Comparison of ENCODE assay signal across 10 mouse cellular contexts in the genomic region with DNA sequence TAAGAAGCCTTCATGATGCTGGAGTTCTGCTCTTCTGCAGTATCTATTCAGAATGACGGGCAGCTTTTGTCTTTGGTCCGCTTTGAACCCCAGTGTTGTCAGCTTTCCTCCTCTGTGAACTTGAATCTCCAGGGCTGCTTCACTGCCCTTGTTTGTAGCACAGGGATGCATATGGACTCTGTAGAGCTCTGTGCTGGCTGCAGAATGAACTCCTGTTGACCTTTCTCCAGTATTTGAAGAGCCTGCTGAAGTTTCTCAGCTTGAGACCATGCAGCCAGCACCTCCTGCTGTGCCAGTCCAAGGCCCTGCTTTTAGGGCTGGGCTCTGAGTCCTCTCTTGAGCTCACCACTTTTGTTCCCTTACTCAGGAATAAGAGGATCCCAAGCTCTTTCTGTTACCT. TPM values are rescaled to one million over a fixed set of nuclear protein-coding genes. Genes with fewer than 3 reads are reported as not detected.
DNase-seq lines count a peak whose midpoint lies in the region; ATAC-seq and TF ChIP-seq lines count a peak whose summit lies in the region.
"Had no signal": no experiment of that assay in that cellular context is flagged by ENCODE, and none has a peak within 500 bp of the region (broad histone marks: within the 10 kb centered on the region; RNA-seq: fewer than 3 reads in every experiment).

No protein-coding gene starts in this region.

- H3K9ac ChIP-seq in heart, postnatal 0 days (replicated peaks; ENCODE audit: low read depth, low read length) = no peak overlapping the region
- no peak overlapping the region for H3K9ac ChIP-seq in hindbrain, embryonic 12.5 days
- no peak overlapping the region for H3K9ac ChIP-seq in midbrain, embryonic 12.5 days (replicated peaks)

- H3K4me3 ChIP-seq in heart, postnatal 0 days (ENCODE audit: low read depth, low read length) = no peak overlapping the region; the same call in 1 of the 2 replicates
- no peak overlapping the region for H3K4me3 ChIP-seq in hindbrain, embryonic 12.5 days
- H3K4me3 ChIP-seq in midbrain, embryonic 12.5 days = 0 out of 2 replicates have a peak overlapping the region, but pooled peaks have one; percentile 3

- no peaks in the 10 kb centered on the region for H3K27me3 ChIP-seq in heart, postnatal 0 days (ENCODE audit: control insufficient read depth, insufficient read depth, low read length)
- no peaks in the 10 kb centered on the region for H3K27me3 ChIP-seq in hindbrain, embryonic 12.5 days
- no peaks in the 10 kb centered on the region for H3K27me3 ChIP-seq in midbrain, embryonic 12.5 days

- no peaks in the 10 kb centered on the region for H3K36me3 ChIP-seq in heart, postnatal 0 days (replicated peaks; ENCODE audit: control insufficient read depth, insufficient read depth, low read length)
- no peaks in the 10 kb centered on the region for H3K36me3 ChIP-seq in hindbrain, embryonic 12.5 days
- no peaks in the 10 kb centered on the region for H3K36me3 ChIP-seq in midbrain, embryonic 12.5 days

- intact Hi-C loops in heart, postnatal 36 days (cut with DNase I) = no loop called here

- no peak for ATAC-seq in heart, postnatal 0 days (ENCODE audit: insufficient read depth, low read depth)
- ATAC-seq in hindbrain, embryonic 12.5 days (ENCODE audit: low FRiP score) = no peak
- no peak for ATAC-seq in midbrain, embryonic 12.5 days (ENCODE audit: low FRiP score, low read depth)

- peaks cover 43% of the 10 kb centered on the region for H3K4me1 ChIP-seq in heart, postnatal 0 days (ENCODE audit: control insufficient read depth, insufficient read depth)
- H3K4me1 ChIP-seq in hindbrain, embryonic 12.5 days = peaks cover 57% of the 10 kb centered on the region
- H3K4me1 ChIP-seq in midbrain, embryonic 12.5 days = peaks cover 48% of the 10 kb centered on the region

- peak; percentile 47 for DNase-seq in heart, postnatal 0 days (ENCODE audit: low spot score)
- DNase-seq in heart, postnatal 36 days = no peak
- DNase-seq in R1 (ENCODE audit: low read depth, low spot score) = peak; percentile 97
- DNase-seq in adrenal gland, adult 18-20 months (ENCODE audit: low spot score in 2 of 2) = no peak
- DNase-seq in cerebellum, postnatal 14 days = no peak
- DNase-seq in ovary, postnatal 14 days (ENCODE audit: low spot score) = no peak
- DNase-seq: kidney, adult 11 months; thymus, adult 18-20 months had no signal

- no peak for TF ChIP-seq EP300 in heart, postnatal 0 days (IDR thresholded peaks at IDR 0.05; ENCODE audit: low read depth)

- TF ChIP-seq CTCF in heart, postnatal 0 days (IDR thresholded peaks at IDR 0.05; ENCODE audit: low read depth) = no peak

- WGBS in heart, postnatal 0 days = 11% methylated on average over 2 of the region's 2 CpGs
- WGBS in hindbrain, embryonic 12.5 days = 3% methylated on average over 2 of the region's 2 CpGs
- 5% methylated on average over 2 of the region's 2 CpGs for WGBS in midbrain, embryonic 12.5 days

- peak overlapping the region; percentile 98 for H3K27ac ChIP-seq in heart, postnatal 0 days (ENCODE audit: low read depth)
- no peak overlapping the region for H3K27ac ChIP-seq in hindbrain, embryonic 12.5 days
- H3K27ac ChIP-seq in midbrain, embryonic 12.5 days (replicated peaks) = peak overlapping the region; percentile 49; the same call in 1 of the 2 replicates

- no peaks in the 10 kb centered on the region for H3K9me3 ChIP-seq in heart, postnatal 0 days (replicated peaks; ENCODE audit: control insufficient read depth, low read length)
- H3K9me3 ChIP-seq in hindbrain, embryonic 12.5 days (replicated peaks) = no peaks in the 10 kb centered on the region
- no peaks in the 10 kb centered on the region for H3K9me3 ChIP-seq in midbrain, embryonic 12.5 days

- H3K4me2 ChIP-seq in heart, postnatal 0 days (ENCODE audit: low read depth, low read length) = peak overlapping the region; percentile 24; the same call in 1 of the 2 replicates
- peak overlapping the region; percentile 89 for H3K4me2 ChIP-seq in hindbrain, embryonic 12.5 days (replicated peaks)
- H3K4me2 ChIP-seq in midbrain, embryonic 12.5 days (replicated peaks) = peak overlapping the region; percentile 69

RNA-seq across cellular contexts. Expression of a gene that starts 47.5 kb away (rescaled TPM):
- total RNA-seq in heart, postnatal 0 days (2014; rRNA removed; ENCODE audit: low replicate concordance) = not detected in 2 replicates
- polyA plus RNA-seq in heart, postnatal 0 days (2015; fragmentation: Nextera tagmentation; extraction: Ambion mirVana) = 0.04 TPM in 1 of 2 replicates, not detected in the other
- total RNA-seq in heart, postnatal 36 days (2021) = not detected
- polyA plus RNA-seq in hindbrain, embryonic 12.5 days (2016; fragmentation: Nextera tagmentation; extraction: Ambion mirVana) = 0.10 and 0.18 TPM in 2 replicates
- polyA plus RNA-seq in midbrain, embryonic 12.5 days (2016; fragmentation: Nextera tagmentation; extraction: Ambion mirVana) = 0.09 and 0.12 TPM in 2 replicates
- not detected for total RNA-seq in adrenal gland, adult 18-20 months (2021)

Comparison
In these comparisons a context has a peak if more than half of its experiments do, and no peak if none do; other contexts are left out.
1. DNase-seq: peak in heart, postnatal 0 days (single experiment) and R1 (single experiment); none in heart, postnatal 36 days (0 of 2), adrenal gland, adult 18-20 months (0 of 2), cerebellum, postnatal 14 days (0 of 2) and ovary, postnatal 14 days (single experiment).
2. H3K4me2 ChIP-seq: peak in every context shown above with its lines; median percentile 89 in hindbrain, embryonic 12.5 days; 69 in midbrain, embryonic 12.5 days; 24 in heart, postnatal 0 days.